Mouse (Mus musculus): Measurements from ENCODE around the gene Crybb1. TPM values are rescaled to one million over a fixed set of nuclear protein-coding genes. Genes with fewer than 3 reads are reported as not detected.

Crybb1 gene
- polyA plus RNA-seq, 1 experiment = not detected

DNA sequence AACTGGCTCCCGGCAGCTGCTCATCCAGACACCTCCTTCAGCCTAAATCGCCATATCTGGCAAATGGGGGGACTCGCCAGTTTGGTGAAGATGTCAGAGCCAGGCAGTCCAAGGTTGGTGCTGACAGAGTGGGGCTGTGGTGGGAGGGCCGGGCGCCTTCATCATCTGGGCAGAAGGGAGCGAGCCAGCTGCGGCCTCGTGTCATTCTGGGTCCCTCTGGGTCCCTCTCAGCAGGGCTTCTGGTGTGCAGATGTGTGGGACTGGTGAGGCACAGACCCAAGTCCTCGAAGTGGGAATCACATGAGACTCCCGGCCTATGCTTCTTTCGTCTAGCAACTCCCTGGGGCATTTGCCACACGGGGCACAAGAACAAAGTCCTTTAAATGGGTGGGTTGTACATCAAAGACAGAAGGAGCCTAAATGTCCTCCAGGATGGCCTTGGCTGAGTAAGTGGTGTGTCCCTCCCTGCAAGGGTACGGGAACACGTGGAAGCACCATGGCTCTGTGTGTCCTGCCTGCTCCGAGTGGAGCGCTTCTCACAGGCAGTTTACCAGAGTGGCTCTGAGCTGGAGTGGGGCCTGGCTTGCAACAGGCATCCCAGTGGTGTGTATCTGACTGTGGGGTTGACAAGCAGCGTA, 36.8 kb downstream of the Crybb1 start:
- no peak for TF ChIP-seq GATA1 (IDR thresholded peaks at IDR 0.05; ENCODE audit: low read length)
- no peak for TF ChIP-seq TAL1 (IDR thresholded peaks at IDR 0.05; ENCODE audit: low read length)
- Histone ChIP-seq H3K36me3 (ENCODE audit: control insufficient read depth) (peaks cover 12% of the 10 kb centered on the region), H3K4me3 (replicated peaks) (no peak overlapping the region), H3K9me3 (ENCODE audit: control insufficient read depth, low read length) (no peaks in the 10 kb centered on the region), H3K27me3 (ENCODE audit: control insufficient read depth) (no peaks in the 10 kb centered on the region), H3K4me1 (ENCODE audit: control insufficient read depth) (peaks cover 62% of the 10 kb centered on the region)

DNA sequence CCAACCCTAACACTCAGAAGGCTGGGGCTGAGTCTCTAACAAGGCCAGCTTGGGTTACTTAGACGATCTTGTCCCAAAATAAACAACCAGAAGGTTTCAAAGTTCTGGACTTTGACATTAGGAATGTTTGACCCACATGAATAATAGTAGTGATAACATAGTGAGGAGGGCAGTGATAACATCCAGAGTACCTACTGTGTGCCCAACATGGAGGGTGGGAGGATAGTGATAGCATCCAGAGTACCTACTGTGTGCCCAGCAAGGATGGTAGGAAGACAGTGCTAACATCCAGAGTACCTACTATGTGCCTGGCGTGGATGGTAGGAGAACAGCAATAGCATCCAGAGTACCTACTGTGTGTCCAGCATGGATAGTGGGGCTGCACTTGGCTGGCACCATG, 38.2 kb downstream of the Crybb1 start:
- Histone ChIP-seq H3K27me3 (ENCODE audit: control insufficient read depth) (no peaks in the 10 kb centered on the region), H3K4me1 (ENCODE audit: control insufficient read depth) (peaks cover 62% of the 10 kb centered on the region), H3K9me3 (ENCODE audit: control insufficient read depth, low read length) (no peaks in the 10 kb centered on the region), H3K36me3 (ENCODE audit: control insufficient read depth) (peaks cover 14% of the 10 kb centered on the region), H3K4me3 (replicated peaks) (no peak overlapping the region)
- TF ChIP-seq TAL1 (IDR thresholded peaks at IDR 0.05; ENCODE audit: low read length) (no peak), GATA1 (IDR thresholded peaks at IDR 0.05; ENCODE audit: low read length) (no peak)

DNA sequence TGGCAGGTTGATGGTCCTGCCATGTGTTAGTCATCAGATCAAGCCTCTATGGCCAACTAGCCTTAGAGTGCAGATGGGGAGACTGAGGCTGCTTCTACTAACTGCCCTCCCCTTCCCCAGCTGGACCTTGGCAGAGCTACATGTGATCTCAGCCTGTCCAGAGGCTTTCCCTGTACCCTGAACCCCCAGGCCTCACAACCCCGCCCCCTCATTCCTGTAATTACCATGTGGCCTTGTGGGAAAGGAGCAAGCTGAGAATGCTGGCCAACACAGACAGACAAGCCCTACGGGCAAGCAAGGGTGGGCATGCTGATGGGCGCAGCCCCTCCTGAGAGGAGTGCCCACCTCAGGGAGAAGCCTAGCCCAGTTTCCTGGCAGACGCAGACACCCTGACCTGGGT, 39.1 kb downstream of the Crybb1 start:
- peaks cover 14% of the 10 kb centered on the region for H3K36me3 ChIP-seq (ENCODE audit: control insufficient read depth)
- H3K4me3 ChIP-seq (replicated peaks) = no peak overlapping the region
- no peaks in the 10 kb centered on the region for H3K27me3 ChIP-seq (ENCODE audit: control insufficient read depth)
- peaks cover 70% of the 10 kb centered on the region for H3K4me1 ChIP-seq (ENCODE audit: control insufficient read depth)
- no peak for TF ChIP-seq GATA1 (IDR thresholded peaks at IDR 0.05; ENCODE audit: low read length)
- TF ChIP-seq TAL1 (IDR thresholded peaks at IDR 0.05; ENCODE audit: low read length) = no peak
- H3K9me3 ChIP-seq (ENCODE audit: control insufficient read depth, low read length) = no peaks in the 10 kb centered on the region

DNA sequence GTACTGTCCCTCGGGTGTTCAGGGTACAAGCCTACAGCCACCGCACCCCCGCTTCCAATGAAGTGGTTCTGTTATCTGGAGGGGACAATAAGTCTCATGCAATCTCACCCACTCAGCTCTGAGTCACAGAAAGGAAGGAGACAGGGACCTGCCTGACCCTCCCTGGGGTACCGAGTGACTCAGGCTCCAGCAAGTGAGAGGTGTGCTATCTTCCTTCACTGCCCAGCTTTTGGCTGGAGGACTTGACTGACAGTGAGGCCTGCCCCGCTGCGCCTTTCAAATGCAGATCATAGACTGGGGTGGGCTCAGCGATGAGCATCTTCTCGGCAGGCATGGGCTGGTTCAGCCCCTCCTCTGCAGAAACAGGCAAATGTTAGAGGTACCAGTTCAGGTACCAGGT, 39.5 kb downstream of the Crybb1 start:
- H3K4me3 ChIP-seq (replicated peaks) = no peak overlapping the region
- peaks cover 16% of the 10 kb centered on the region for H3K36me3 ChIP-seq (ENCODE audit: control insufficient read depth)
- TF ChIP-seq TAL1 (IDR thresholded peaks at IDR 0.05; ENCODE audit: low read length) (no peak), GATA1 (IDR thresholded peaks at IDR 0.05; ENCODE audit: low read length) (no peak)
- peaks cover 75% of the 10 kb centered on the region for H3K4me1 ChIP-seq (ENCODE audit: control insufficient read depth)
- no peaks in the 10 kb centered on the region for H3K9me3 ChIP-seq (ENCODE audit: control insufficient read depth, low read length)
- H3K27me3 ChIP-seq (ENCODE audit: control insufficient read depth) = no peaks in the 10 kb centered on the region

DNA sequence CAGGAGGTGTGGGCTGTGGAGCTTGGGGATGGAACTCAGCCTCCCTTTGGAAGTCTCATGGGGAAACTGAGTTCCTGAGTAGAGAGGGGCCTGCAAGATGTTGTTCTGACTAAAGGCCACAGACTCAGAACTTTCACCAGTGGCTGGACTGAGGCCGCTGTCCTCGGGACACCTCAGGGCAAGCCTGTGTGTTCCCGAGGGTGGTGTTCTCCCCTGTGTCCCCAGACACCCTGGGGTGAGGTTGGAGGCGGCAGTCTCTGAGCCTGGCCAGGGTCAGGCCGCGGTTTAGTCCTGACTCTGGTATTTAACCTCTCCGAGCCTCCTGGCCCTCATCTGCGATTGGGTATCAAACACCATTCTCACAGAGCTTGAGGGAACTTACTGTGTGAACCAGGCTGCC, 39.9 kb downstream of the Crybb1 start:
- H3K27me3 ChIP-seq (ENCODE audit: control insufficient read depth) = no peaks in the 10 kb centered on the region
- peaks cover 76% of the 10 kb centered on the region for H3K4me1 ChIP-seq (ENCODE audit: control insufficient read depth)
- H3K9me3 ChIP-seq (ENCODE audit: control insufficient read depth, low read length) = no peaks in the 10 kb centered on the region
- peaks cover 14% of the 10 kb centered on the region for H3K36me3 ChIP-seq (ENCODE audit: control insufficient read depth)
- H3K4me3 ChIP-seq (replicated peaks) = no peak overlapping the region
- TF ChIP-seq GATA1 (IDR thresholded peaks at IDR 0.05; ENCODE audit: low read length) (no peak), TAL1 (IDR thresholded peaks at IDR 0.05; ENCODE audit: low read length) (no peak)

DNA sequence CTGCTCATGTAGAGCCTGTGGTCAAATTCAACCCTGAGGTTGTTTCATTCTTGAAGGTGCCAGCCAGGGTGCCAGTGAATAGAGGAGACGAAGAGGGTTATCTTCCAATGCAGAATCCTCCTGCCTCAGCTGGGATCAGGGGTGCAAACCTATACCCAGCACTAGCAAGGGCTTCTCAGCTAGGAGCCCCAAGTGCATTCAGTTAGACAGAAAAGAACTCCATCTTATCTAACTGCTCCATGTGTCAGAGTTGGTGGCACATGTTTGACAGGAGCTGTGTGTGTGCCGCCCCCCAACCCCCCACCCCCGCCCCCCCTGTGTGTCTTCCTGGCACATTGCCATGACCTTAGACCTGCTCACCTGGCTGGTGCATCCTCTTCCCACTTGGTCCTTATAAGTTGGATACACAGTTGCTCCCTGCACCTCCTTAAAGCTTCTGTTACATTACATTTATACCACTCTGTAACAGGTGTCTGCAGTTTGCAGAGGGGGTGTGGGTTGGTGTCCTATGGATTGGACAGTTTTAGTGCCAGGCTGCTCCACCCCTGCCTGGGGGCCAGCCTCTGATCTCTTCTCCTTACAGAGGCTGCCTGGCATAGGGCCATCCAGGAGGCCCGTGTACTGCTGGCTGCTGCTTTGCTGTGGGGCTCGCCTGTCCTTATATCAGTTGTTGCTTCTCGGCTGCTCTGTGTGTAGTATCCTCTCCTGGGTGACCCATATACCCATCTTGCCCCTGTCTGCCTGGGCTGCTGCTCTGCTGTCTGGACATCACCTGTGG, 41.0 kb downstream of the Crybb1 start:
- TF ChIP-seq GATA1 (IDR thresholded peaks at IDR 0.05; ENCODE audit: low read length) (no peak), TAL1 (IDR thresholded peaks at IDR 0.05; ENCODE audit: low read length) (no peak)
- H3K27me3 ChIP-seq (ENCODE audit: control insufficient read depth) = no peaks in the 10 kb centered on the region
- no peak overlapping the region for H3K4me3 ChIP-seq (replicated peaks)
- H3K36me3 ChIP-seq (ENCODE audit: control insufficient read depth) = peaks cover 14% of the 10 kb centered on the region
- H3K9me3 ChIP-seq (ENCODE audit: control insufficient read depth, low read length) = no peaks in the 10 kb centered on the region
- H3K4me1 ChIP-seq (ENCODE audit: control insufficient read depth) = peaks cover 85% of the 10 kb centered on the region

DNA sequence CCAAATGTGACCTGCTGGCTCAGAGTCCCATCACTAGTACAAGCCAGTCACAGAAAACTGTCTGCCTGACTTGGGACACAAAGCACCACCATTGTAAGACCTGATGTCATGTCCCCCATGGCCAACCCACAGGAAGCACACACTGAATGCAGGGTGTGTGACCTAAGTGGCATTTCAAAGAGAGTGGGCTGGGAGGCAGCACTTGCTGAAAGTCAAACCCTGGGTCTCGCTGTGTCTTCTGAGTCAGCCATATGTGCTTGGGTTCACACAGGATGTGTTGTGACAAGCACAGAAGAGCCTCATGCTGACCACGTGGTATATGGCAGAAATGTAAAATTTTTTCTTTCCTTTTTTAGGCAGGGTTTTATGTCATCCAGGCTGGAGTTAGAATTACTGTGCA, 41.6 kb downstream of the Crybb1 start:
- no peaks in the 10 kb centered on the region for H3K9me3 ChIP-seq (ENCODE audit: control insufficient read depth, low read length)
- TF ChIP-seq TAL1 (IDR thresholded peaks at IDR 0.05; ENCODE audit: low read length) (no peak), GATA1 (IDR thresholded peaks at IDR 0.05; ENCODE audit: low read length) (no peak)
- no peaks in the 10 kb centered on the region for H3K27me3 ChIP-seq (ENCODE audit: control insufficient read depth)
- peaks cover 17% of the 10 kb centered on the region for H3K36me3 ChIP-seq (ENCODE audit: control insufficient read depth)
- H3K4me1 ChIP-seq (ENCODE audit: control insufficient read depth) = peaks cover 83% of the 10 kb centered on the region
- no peak overlapping the region for H3K4me3 ChIP-seq (replicated peaks)

DNA sequence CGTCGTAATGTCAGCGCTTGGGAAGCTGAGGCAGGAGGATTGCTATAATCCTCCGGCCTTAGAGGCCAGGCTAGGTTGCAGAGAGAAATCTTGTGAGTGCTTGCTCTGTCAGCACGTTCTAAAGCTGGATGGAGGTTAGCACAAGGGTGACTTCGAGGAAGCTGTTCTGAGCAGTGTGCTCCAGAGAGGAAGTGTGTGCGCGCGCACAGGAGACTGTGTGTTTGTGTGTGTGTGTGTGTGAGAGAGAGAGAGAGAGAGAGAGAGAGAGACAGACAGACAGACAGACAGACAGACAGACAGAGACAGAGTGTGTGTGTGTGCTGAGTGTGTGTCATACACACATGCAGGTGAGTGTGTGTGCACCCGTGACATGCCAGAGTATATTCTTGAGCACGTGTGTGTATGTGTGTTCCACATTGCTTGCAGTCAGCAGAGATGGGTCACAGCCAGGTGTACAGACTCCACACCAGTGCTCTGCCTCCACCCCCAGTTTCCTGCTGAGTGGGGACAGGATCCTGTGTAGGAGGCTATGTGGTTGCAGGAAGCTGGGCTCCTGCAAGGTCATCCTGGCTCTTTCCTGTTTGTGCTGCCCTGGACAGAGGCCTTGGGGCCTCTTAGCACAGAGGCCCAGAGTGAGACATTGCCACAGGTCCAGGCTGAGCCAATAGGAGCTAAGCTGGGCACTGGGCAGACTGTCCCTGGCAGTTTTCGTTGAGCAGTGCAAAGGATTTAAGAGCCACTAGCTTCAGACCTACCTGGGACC, 42.8 kb downstream of the Crybb1 start:
- Histone ChIP-seq H3K4me1 (ENCODE audit: control insufficient read depth) (peaks cover 75% of the 10 kb centered on the region), H3K4me3 (replicated peaks) (no peak overlapping the region), H3K36me3 (ENCODE audit: control insufficient read depth) (peaks cover 22% of the 10 kb centered on the region), H3K27me3 (ENCODE audit: control insufficient read depth) (no peaks in the 10 kb centered on the region), H3K9me3 (ENCODE audit: control insufficient read depth, low read length) (no peaks in the 10 kb centered on the region)
- TF ChIP-seq GATA1 (IDR thresholded peaks at IDR 0.05; ENCODE audit: low read length) (no peak), TAL1 (IDR thresholded peaks at IDR 0.05; ENCODE audit: low read length) (no peak)

DNA sequence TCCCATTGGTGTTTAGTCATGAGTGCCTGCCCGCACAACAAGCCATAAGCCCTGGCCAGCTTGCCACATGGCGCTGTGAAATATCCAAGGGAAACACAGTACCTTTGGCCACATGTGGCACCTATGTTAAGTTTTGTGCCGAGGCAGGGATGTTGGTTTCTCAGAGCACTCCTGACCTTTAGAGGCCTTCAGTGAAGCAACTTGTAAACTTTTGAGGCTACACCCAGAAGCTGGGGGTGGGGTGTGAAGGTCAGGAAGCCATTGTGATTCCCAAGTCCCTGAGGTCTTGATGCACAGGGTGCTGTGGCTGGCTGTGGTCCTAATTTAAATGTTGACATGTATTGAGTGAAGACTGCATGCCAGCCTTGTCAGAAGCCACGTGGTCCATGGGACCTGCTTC, 43.8 kb downstream of the Crybb1 start:
- TF ChIP-seq TAL1 (IDR thresholded peaks at IDR 0.05; ENCODE audit: low read length) (no peak), GATA1 (IDR thresholded peaks at IDR 0.05; ENCODE audit: low read length) (no peak)
- H3K4me3 ChIP-seq (replicated peaks) = no peak overlapping the region
- H3K4me1 ChIP-seq (ENCODE audit: control insufficient read depth) = peaks cover 68% of the 10 kb centered on the region
- H3K27me3 ChIP-seq (ENCODE audit: control insufficient read depth) = no peaks in the 10 kb centered on the region
- peaks cover 28% of the 10 kb centered on the region for H3K36me3 ChIP-seq (ENCODE audit: control insufficient read depth)
- no peaks in the 10 kb centered on the region for H3K9me3 ChIP-seq (ENCODE audit: control insufficient read depth, low read length)

Data from erythroblast, embryonic 14.5 days (primary cell).